ENCODE assay signal across 21 mouse cellular contexts in genomic region chr3:22109651-22110050, GRCm38 (mm10). TPM values are rescaled to one million over a fixed set of nuclear protein-coding genes. Genes with fewer than 3 reads are reported as not detected.
DNase-seq lines count a peak whose midpoint lies in the region; ATAC-seq and TF ChIP-seq lines count a peak whose summit lies in the region.
"Had no signal": no experiment of that assay in that cellular context is flagged by ENCODE, and none has a peak within 500 bp of the region (broad histone marks: within the 10 kb centered on the region; RNA-seq: fewer than 3 reads in every experiment).

No protein-coding gene starts in this region.

- TF ChIP-seq CTCF in layer of hippocampus, adult 2 months (conservative IDR thresholded peaks at IDR 0.05): peak; percentile 44
- TF ChIP-seq CTCF in E14TG2a.4 (conservative IDR thresholded peaks at IDR 0.05; ENCODE audit: low read length): peak; percentile 30; the same call in 1 of the 2 replicates

- peaks cover 14% of the 10 kb centered on the region for H3K36me3 ChIP-seq in E14TG2a.4 (ENCODE audit: insufficient read depth, low read length)
- H3K36me3 ChIP-seq in hindbrain, embryonic 16.5 days (ENCODE audit: control insufficient read depth, insufficient read depth, low read length): no peaks in the 10 kb centered on the region
- H3K36me3 ChIP-seq: embryonic facial prominence, embryonic 15.5 days; hindbrain, embryonic 15.5 days; neural tube, embryonic 15.5 days had no signal

- WGBS in hindbrain, embryonic 16.5 days: 91% methylated on average over 1 of the region's 1 CpGs

- no peak for ATAC-seq in hindbrain, embryonic 16.5 days
- no peak for ATAC-seq in CD4-positive, CD25-positive, alpha-beta regulatory T cell, adult 4 months

- no peak overlapping the region for H3K9ac ChIP-seq in hindbrain, embryonic 16.5 days (ENCODE audit: low read depth, low read length)
- H3K9ac ChIP-seq: embryonic facial prominence, embryonic 15.5 days; hindbrain, embryonic 15.5 days; limb, embryonic 12.5 days; liver, embryonic 13.5 days; neural tube, embryonic 15.5 days had no signal

- no peaks in the 10 kb centered on the region for H3K9me3 ChIP-seq in E14TG2a.4 (ENCODE audit: low read length)
- H3K9me3 ChIP-seq in hindbrain, embryonic 16.5 days (ENCODE audit: control insufficient read depth, low read length): no peaks in the 10 kb centered on the region
- H3K9me3 ChIP-seq: hindbrain, embryonic 15.5 days; liver, embryonic 13.5 days; neural tube, embryonic 15.5 days had no signal

- DNase-seq in layer of hippocampus, adult 2 months (ENCODE audit: low spot score in 2 of 2): no peak
- DNase-seq in layer of hippocampus, postnatal 36 days: no peak
- DNase-seq in B cell, adult 2 months: peak; percentile 29 to 45
- peak; percentile 57 for DNase-seq in ZHBTc4 (ENCODE audit: low read depth, low spot score)
- DNase-seq: adrenal gland, postnatal 36 days; cerebellum, adult 2 months; cerebellum, postnatal 36 days; heart, postnatal 4 days; kidney, adult 18-20 months; kidney, postnatal 36 days; layer of hippocampus, adult 9-11 months; liver, embryonic 13.5 days; midbrain, embryonic 14.5 days had no signal

- no peaks in the 10 kb centered on the region for H3K27me3 ChIP-seq in E14TG2a.4 (ENCODE audit: insufficient read depth, low read length)
- no peaks in the 10 kb centered on the region for H3K27me3 ChIP-seq in hindbrain, embryonic 16.5 days (replicated peaks; ENCODE audit: control insufficient read depth, insufficient read depth, low read length)
- H3K27me3 ChIP-seq: embryonic facial prominence, embryonic 15.5 days; hindbrain, embryonic 15.5 days; limb, embryonic 12.5 days; liver, embryonic 13.5 days; neural tube, embryonic 15.5 days had no signal

- H3K4me1 ChIP-seq in E14TG2a.4 (replicated peaks; ENCODE audit: low read depth, low read length): peaks cover 59% of the 10 kb centered on the region
- peaks cover 9% of the 10 kb centered on the region for H3K4me1 ChIP-seq in hindbrain, embryonic 16.5 days (ENCODE audit: control insufficient read depth, insufficient read depth, low read depth, low read length)

- H3K27ac ChIP-seq in layer of hippocampus, adult 2 months: no peak overlapping the region
- H3K27ac ChIP-seq in hindbrain, embryonic 16.5 days (ENCODE audit: low read depth, low read length): no peak overlapping the region
- H3K27ac ChIP-seq: embryonic facial prominence, embryonic 15.5 days; hindbrain, embryonic 15.5 days; limb, embryonic 12.5 days; liver, embryonic 13.5 days; neural tube, embryonic 15.5 days had no signal

- no peak overlapping the region for H3K4me3 ChIP-seq in layer of hippocampus, adult 2 months
- no peak overlapping the region for H3K4me3 ChIP-seq in E14TG2a.4 (replicated peaks; ENCODE audit: low read length)
- H3K4me3 ChIP-seq in hindbrain, embryonic 16.5 days (ENCODE audit: low read length): no peak overlapping the region
- H3K4me3 ChIP-seq: embryonic facial prominence, embryonic 15.5 days; hindbrain, embryonic 15.5 days; limb, embryonic 12.5 days; liver, embryonic 13.5 days; myocyte; neural tube, embryonic 15.5 days had no signal

- no peak overlapping the region for H3K4me2 ChIP-seq in hindbrain, embryonic 16.5 days (ENCODE audit: low read length)
- H3K4me2 ChIP-seq: embryonic facial prominence, embryonic 15.5 days; hindbrain, embryonic 15.5 days; limb, embryonic 12.5 days; liver, embryonic 13.5 days; neural tube, embryonic 15.5 days had no signal

RNA-seq across cellular contexts. Expression of gene Tbl1xr1, which starts 33.2 kb away (rescaled TPM):
- total RNA-seq in layer of hippocampus, adult 2 months (2021): 100 to 1,000 TPM; 154 to 161 TPM
- 100 to 1,000 TPM; 142 to 156 TPM for total RNA-seq in layer of hippocampus, postnatal 36 days (2021)
- 10.2 and 13.1 TPM in 2 replicates for polyA plus RNA-seq in hindbrain, embryonic 16.5 days (2015; fragmentation: Nextera tagmentation; extraction: Ambion mirVana)
- polyA plus RNA-seq in CD4-positive, CD25-positive, alpha-beta regulatory T cell, adult 4 months (2017; shearing (Covaris generic)): 10 to 100 TPM; 21.6 to 25.6 TPM

Comparison
In these comparisons a context has a peak if more than half of its experiments do, and no peak if none do; other contexts are left out.
1. DNase-seq: peak in B cell, adult 2 months (2 of 2) and ZHBTc4 (single experiment); none in layer of hippocampus, adult 2 months (0 of 2) and layer of hippocampus, postnatal 36 days (0 of 2).